Mouse (Mus musculus) gastrocnemius, postnatal 4 days (tissue): ENCODE results near the gene Nxnl2. TPM values are rescaled to one million over a fixed set of nuclear protein-coding genes. Genes with fewer than 3 reads are reported as not detected.
"Not testable (repeated sequence)": the region's sequence is repeated elsewhere in the genome, so short reads cannot be mapped to it uniquely, and the experiment has no call there.

Source experiments
- DNase-seq, 2 experiments: peaks; one replicate each; pipeline ENCODE4 v3.0.0; 2021 to 2022; ENCODE audit warnings: low spot score in 2 of 2, mixed read lengths in 2 of 2
- total RNA-seq, 2 experiments: library from RNA; stranded (reverse); gene quantifications; 2 replicates each; pipeline ENCODE4 v1.2.3; 2021

The Nxnl2 gene
- total RNA-seq, 2 experiments from 2014 or later = 0.54 to 1.0 TPM

GRCm38 (mm10) chr13:51178932-51179331 is 8.1 kb downstream of the Nxnl2 start:
- no peak for DNase-seq

GRCm38 (mm10) chr13:51179362-51179761 is 8.5 kb downstream of the Nxnl2 start:
- no peak for DNase-seq

- DNase-seq = no peak
Measured at GRCm38 (mm10) chr13:51182236-51182635, 11.4 kb downstream of the Nxnl2 start.

GRCm38 (mm10) chr13:51184896-51185295 is 14.1 kb downstream of the Nxnl2 start:
- DNase-seq = no peak

- no peak for DNase-seq
Measured at GRCm38 (mm10) chr13:51190336-51190735, 19.5 kb downstream of the Nxnl2 start.

GRCm38 (mm10) chr13:51191416-51192140 is 20.8 kb downstream of the Nxnl2 start:
- no peak for DNase-seq

GRCm38 (mm10) chr13:51193893-51194292 is 23.1 kb downstream of the Nxnl2 start:
- no peak for DNase-seq

GRCm38 (mm10) chr13:51197699-51198098 is 26.9 kb downstream of the Nxnl2 start:
- no peak for DNase-seq

- DNase-seq = no peak
Measured at GRCm38 (mm10) chr13:51198186-51198585, 27.4 kb downstream of the Nxnl2 start.

- DNase-seq = not testable (repeated sequence)
Measured at GRCm38 (mm10) chr13:51201985-51202843, 31.4 kb downstream of the Nxnl2 start.

GRCm38 (mm10) chr13:51202844-51203173 is 32.0 kb downstream of the Nxnl2 start:
- peak in 1 of 2 experiments; percentile 45 for DNase-seq

- DNase-seq = no peak
Measured at GRCm38 (mm10) chr13:51203467-51203866, 32.6 kb downstream of the Nxnl2 start.

GRCm38 (mm10) chr13:51204081-51204480 is 33.3 kb downstream of the Nxnl2 start:
- DNase-seq = not testable (repeated sequence)

- no peak for DNase-seq
Measured at GRCm38 (mm10) chr13:51207965-51208364, 37.1 kb downstream of the Nxnl2 start.

- DNase-seq = peak in 1 of 2 experiments; percentile 21
Measured at GRCm38 (mm10) chr13:51208378-51209100, 37.7 kb downstream of the Nxnl2 start.

- no peak for DNase-seq
Measured at GRCm38 (mm10) chr13:51210639-51211038, 39.8 kb downstream of the Nxnl2 start.

- no peak for DNase-seq
Measured at GRCm38 (mm10) chr13:51214746-51215145, 43.9 kb downstream of the Nxnl2 start.

- DNase-seq = no peak
Measured at GRCm38 (mm10) chr13:51220897-51221296, 50.1 kb downstream of the Nxnl2 start.

GRCm38 (mm10) chr13:51221425-51222160 is 50.8 kb downstream of the Nxnl2 start:
- peak in 1 of 2 experiments; percentile 15 for DNase-seq
